Mouse (Mus musculus) limb, embryonic 11.5 days (tissue): Measurements from ENCODE around the gene Kcnj6. TPM values are rescaled to one million over a fixed set of nuclear protein-coding genes. Genes with fewer than 3 reads are reported as not detected.

ENCODE experiments used
- ATAC-seq: fragments of 200-750 bp; cut with Nextera tagmentation; 2 replicates; pipeline ENCODE4 v1.8.0; 2017; ENCODE audit warnings: low read depth; ENCODE audit not compliant: insufficient number of reproducible peaks, low FRiP score, low TSS enrichment
- DNase-seq: peaks from one replicate; pipeline ENCODE4 v3.0.0-alpha.2; 2015; ENCODE audit warnings: low spot score
- H3K27ac ChIP-seq: fragments of 300-500 bp; sonication (generic); replicated peaks from 2 replicates; pipeline ENCODE4 v1.5.1; 2014; ENCODE audit warnings: low read depth, mild to moderate bottlenecking, low read length
- H3K27me3 ChIP-seq: fragments of 300-500 bp; sonication (generic); 2 replicates; pipeline ENCODE4 v1.6.1; 2014; ENCODE audit warnings: mild to moderate bottlenecking, low read length, mixed read lengths; ENCODE audit not compliant: control insufficient read depth, insufficient read depth
- H3K36me3 ChIP-seq: fragments of 300-500 bp; sonication (generic); 2 replicates; pipeline ENCODE4 v1.6.1; 2014; ENCODE audit warnings: mild to moderate bottlenecking, low read length, moderate library complexity, mixed read lengths; ENCODE audit not compliant: control insufficient read depth, insufficient read depth
- H3K4me1 ChIP-seq: fragments of 300-500 bp; sonication (generic); 2 replicates; pipeline ENCODE4 v1.6.1; 2014; ENCODE audit warnings: low read length, mixed read lengths; ENCODE audit not compliant: control insufficient read depth, insufficient read depth
- H3K4me2 ChIP-seq: fragments of 300-500 bp; sonication (generic); 2 replicates; pipeline ENCODE4 v1.6.1; 2014; ENCODE audit warnings: low read depth, mild to moderate bottlenecking, moderate library complexity; ENCODE audit not compliant: severe bottlenecking
- H3K4me3 ChIP-seq: fragments of 300-500 bp; sonication (generic); 2 replicates; pipeline ENCODE4 v1.5.1; 2014; ENCODE audit warnings: low read depth, low read length
- H3K9ac ChIP-seq: fragments of 300-500 bp; sonication (generic); 2 replicates; pipeline ENCODE4 v1.6.1; 2014; ENCODE audit warnings: mild to moderate bottlenecking, low read length
- H3K9me3 ChIP-seq: fragments of 300-500 bp; sonication (generic); 2 replicates; pipeline ENCODE4 v1.6.1; 2016; ENCODE audit warnings: low read length; ENCODE audit not compliant: control insufficient read depth
- WGBS: fragments of 180-500 bp; shearing (Covaris S2); extraction: QIAGEN DNeasy Blood & Tissue Kit; methylation state at CpG from one replicate; pipeline ENCODE4 v1.1.7; 2014; 5-methylcytosine and 5-hydroxymethylcytosine counted together
- polyA plus RNA-seq: library from polyadenylated mRNA; unstranded; fragments of >200 nt; fragmentation: Nextera tagmentation; extraction: Ambion mirVana; gene quantifications from 2 replicates; pipeline ENCODE4 v1.2.1, GENCODE M21; 2014

Kcnj6 gene
- polyA plus RNA-seq, 1 experiment from 2014 or later: not detected

GRCm38 (mm10) chr16:94957156-94957828 lies 40.2 kb downstream of the Kcnj6 start:
- Histone ChIP-seq H3K9ac (no peak overlapping the region), H3K36me3 (no peaks in the 10 kb centered on the region), H3K9me3 (no peaks in the 10 kb centered on the region), H3K4me3 (no peak overlapping the region), H3K4me2 (no peak overlapping the region), H3K4me1 (no peaks in the 10 kb centered on the region), H3K27me3 (no peaks in the 10 kb centered on the region), H3K27ac (no peak overlapping the region)
- DNase-seq (no peak), ATAC-seq (no peak)
- 88% methylated on average over 9 of the region's 9 CpGs for WGBS

- 94% methylated on average over 6 of the region's 6 CpGs for WGBS
- ATAC-seq (no peak), DNase-seq (no peak)
- Histone ChIP-seq H3K9ac (no peak overlapping the region), H3K4me1 (no peaks in the 10 kb centered on the region), H3K27ac (no peak overlapping the region), H3K4me3 (no peak overlapping the region), H3K36me3 (no peaks in the 10 kb centered on the region), H3K4me2 (no peak overlapping the region), H3K27me3 (no peaks in the 10 kb centered on the region), H3K9me3 (no peaks in the 10 kb centered on the region)
Observed at GRCm38 (mm10) chr16:94956410-94956809, 41.1 kb downstream of the Kcnj6 start.

- no peaks in the 10 kb centered on the region for H3K9me3 ChIP-seq
- H3K4me3 ChIP-seq: no peak overlapping the region
- 81% methylated on average over 1 of the region's 1 CpGs for WGBS
- no peak overlapping the region for H3K4me2 ChIP-seq
- no peak for ATAC-seq
- DNase-seq: no peak
- no peak overlapping the region for H3K9ac ChIP-seq
- H3K27ac ChIP-seq: no peak overlapping the region
- no peaks in the 10 kb centered on the region for H3K36me3 ChIP-seq
- H3K27me3 ChIP-seq: no peaks in the 10 kb centered on the region
- H3K4me1 ChIP-seq: no peaks in the 10 kb centered on the region
Observed at GRCm38 (mm10) chr16:94953294-94953693, 44.2 kb downstream of the Kcnj6 start.

GRCm38 (mm10) chr16:94949172-94949571 lies 48.3 kb downstream of the Kcnj6 start:
- Histone ChIP-seq H3K4me3 (no peak overlapping the region), H3K9ac (no peak overlapping the region), H3K9me3 (no peaks in the 10 kb centered on the region), H3K27ac (no peak overlapping the region), H3K27me3 (no peaks in the 10 kb centered on the region), H3K4me1 (no peaks in the 10 kb centered on the region), H3K4me2 (no peak overlapping the region), H3K36me3 (no peaks in the 10 kb centered on the region)
- no peak for DNase-seq
- 84% methylated on average over 7 of the region's 7 CpGs for WGBS
- no peak for ATAC-seq

GRCm38 (mm10) chr16:94946848-94947247 lies 50.7 kb downstream of the Kcnj6 start:
- Histone ChIP-seq H3K4me1 (no peaks in the 10 kb centered on the region), H3K4me3 (no peak overlapping the region), H3K36me3 (no peaks in the 10 kb centered on the region), H3K27ac (no peak overlapping the region), H3K9me3 (no peaks in the 10 kb centered on the region), H3K4me2 (no peak overlapping the region), H3K27me3 (no peaks in the 10 kb centered on the region), H3K9ac (no peak overlapping the region)
- 83% methylated on average over 5 of the region's 5 CpGs for WGBS
- DNase-seq: no peak
- no peak for ATAC-seq

- H3K4me1 ChIP-seq: peaks cover 4% of the 10 kb centered on the region
- 86% methylated on average over 8 of the region's 8 CpGs for WGBS
- ATAC-seq (no peak), DNase-seq (no peak)
- no peak overlapping the region for H3K27ac ChIP-seq
- no peaks in the 10 kb centered on the region for H3K9me3 ChIP-seq
- H3K27me3 ChIP-seq: no peaks in the 10 kb centered on the region
- H3K4me2 ChIP-seq: no peak overlapping the region
- no peak overlapping the region for H3K9ac ChIP-seq
- H3K4me3 ChIP-seq: no peak overlapping the region
- no peaks in the 10 kb centered on the region for H3K36me3 ChIP-seq
Observed at GRCm38 (mm10) chr16:94932702-94933101, 64.8 kb downstream of the Kcnj6 start.

- H3K9ac ChIP-seq: no peak overlapping the region
- no peaks in the 10 kb centered on the region for H3K27me3 ChIP-seq
- H3K4me2 ChIP-seq: peak overlapping the region; percentile 31; the same call in 1 of the 2 replicates
- 9% methylated on average over 21 of the region's 21 CpGs for WGBS
- no peak for ATAC-seq
- no peak overlapping the region for H3K27ac ChIP-seq
- peaks cover 4% of the 10 kb centered on the region for H3K4me1 ChIP-seq
- H3K4me3 ChIP-seq: no peak overlapping the region
- no peaks in the 10 kb centered on the region for H3K36me3 ChIP-seq
- peak; percentile 24 for DNase-seq
- no peaks in the 10 kb centered on the region for H3K9me3 ChIP-seq
Observed at GRCm38 (mm10) chr16:94931343-94932301, 65.9 kb downstream of the Kcnj6 start.

GRCm38 (mm10) chr16:94925364-94925763 lies 72.1 kb downstream of the Kcnj6 start:
- no peak overlapping the region for H3K9ac ChIP-seq
- 71% methylated on average over 6 of the region's 6 CpGs for WGBS
- DNase-seq (no peak), ATAC-seq (no peak)
- H3K36me3 ChIP-seq: no peaks in the 10 kb centered on the region
- no peaks in the 10 kb centered on the region for H3K27me3 ChIP-seq
- no peaks in the 10 kb centered on the region for H3K9me3 ChIP-seq
- no peak overlapping the region for H3K4me2 ChIP-seq
- H3K4me3 ChIP-seq: no peak overlapping the region
- no peaks in the 10 kb centered on the region for H3K4me1 ChIP-seq
- no peak overlapping the region for H3K27ac ChIP-seq
